Mouse (Mus musculus): Measurements from ENCODE around the gene Crb3. TPM values are rescaled to one million over a fixed set of nuclear protein-coding genes. Genes with fewer than 3 reads are reported as not detected.

Gene Crb3
- polyA plus RNA-seq (2015; fragmentation: Nextera tagmentation; extraction: Ambion mirVana), result 1.6 and 2.7 TPM in 2 replicates

DNA sequence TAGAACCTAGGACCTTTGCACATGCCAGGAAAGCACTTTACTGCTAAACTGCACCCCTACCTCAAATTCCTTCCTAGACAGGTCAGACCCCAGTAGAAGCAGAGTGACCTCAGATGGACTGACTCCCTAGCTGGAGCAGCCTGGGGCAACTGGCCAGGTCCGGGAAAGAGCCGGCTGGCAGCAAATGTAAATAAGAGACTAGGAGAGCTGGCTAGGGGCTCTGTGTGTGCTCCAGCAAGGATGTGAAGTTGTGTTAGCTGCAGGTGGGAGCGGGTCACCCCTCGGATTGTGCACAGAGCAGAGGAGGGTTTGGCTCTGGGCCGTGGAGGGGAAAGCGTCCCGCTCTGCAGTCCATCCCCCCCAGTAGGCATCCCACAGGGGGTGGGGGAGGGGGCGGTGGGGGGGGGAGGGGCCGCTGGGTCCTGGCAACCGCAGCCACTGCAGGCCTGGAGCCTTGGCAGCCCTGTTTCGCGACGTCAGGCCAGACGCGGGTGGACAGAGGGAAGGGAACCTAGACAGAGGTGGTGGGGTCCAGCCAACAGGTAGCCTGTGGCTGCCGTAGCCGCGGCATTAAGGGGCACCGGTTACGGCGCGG, at the start of gene Crb3:
Gene Crb3, plus strand, starts transcription at position 215 of the 595 bp plus-strand sequence.
- no peak for DNase-seq (ENCODE audit: low spot score)

DNA sequence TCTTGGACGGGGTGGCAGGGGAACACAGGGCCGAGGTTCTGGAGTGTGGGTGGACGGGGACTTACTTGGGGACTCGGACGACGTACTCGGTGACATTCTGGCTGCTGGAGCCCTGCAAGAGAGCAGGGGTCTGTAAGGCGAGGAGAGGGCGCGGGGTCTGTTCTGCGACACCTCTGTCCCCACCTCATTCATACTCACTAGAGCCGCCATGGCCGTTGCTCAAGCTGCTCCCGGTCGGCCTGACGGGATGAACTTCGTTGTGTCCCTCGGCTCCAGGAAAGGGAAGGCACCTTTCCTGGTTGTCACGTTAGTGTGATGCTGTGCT, 48.0 kb upstream of the Crb3 start:
- no peak for DNase-seq (ENCODE audit: low spot score)

DNA sequence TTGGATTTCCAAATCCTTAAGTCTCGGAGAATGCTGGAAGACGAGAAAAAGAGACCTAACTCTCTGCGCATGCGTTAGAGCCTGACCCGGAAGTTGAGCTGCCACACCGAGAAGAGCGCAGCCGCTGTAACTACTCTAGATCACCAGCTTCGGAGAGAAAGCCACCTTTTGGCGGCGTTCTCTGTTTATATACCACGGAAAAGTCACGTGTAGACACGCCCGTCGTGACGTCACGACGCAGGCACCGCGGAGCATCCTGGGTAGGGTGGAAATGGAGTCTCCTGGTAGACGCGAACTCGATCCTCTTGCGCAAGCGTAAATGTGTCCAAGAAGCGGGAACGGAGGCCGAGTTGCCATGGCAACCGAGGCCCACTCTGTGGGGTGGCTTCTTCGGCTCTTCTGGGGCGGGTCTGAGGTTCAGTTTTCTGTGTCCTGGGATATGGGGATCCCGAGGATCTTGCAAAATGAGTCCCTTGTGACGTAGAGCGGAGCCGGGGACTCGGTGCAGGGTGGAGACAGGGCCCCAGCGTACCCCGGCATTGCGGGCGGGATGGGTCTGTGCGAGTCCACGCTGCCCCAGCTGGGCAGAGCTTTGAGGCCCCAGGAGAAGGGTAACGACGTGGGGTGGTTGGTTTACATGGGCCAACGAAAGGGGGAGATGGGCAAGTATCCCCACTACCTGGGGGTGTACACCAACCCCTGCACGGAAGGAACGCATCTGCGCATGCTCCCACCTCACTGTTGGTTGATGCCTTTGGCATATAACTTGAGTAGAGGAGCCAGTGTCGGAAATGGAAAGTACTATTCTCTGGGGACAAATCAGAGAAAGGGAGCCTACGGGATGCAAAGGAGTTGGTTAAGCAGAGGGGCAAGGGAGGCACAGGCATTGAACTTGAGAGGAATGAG, 47.4 kb upstream of the Crb3 start, which contains the start of the genes Gtf2f1 and Gm17949:
Gene Gtf2f1, minus strand, starts transcription at position 53 of the 906 bp plus-strand sequence.
Gene Gm17949, plus strand, starts transcription at position 234 of the 906 bp plus-strand sequence.
- DNase-seq (ENCODE audit: low spot score), result peak; percentile 100

DNA sequence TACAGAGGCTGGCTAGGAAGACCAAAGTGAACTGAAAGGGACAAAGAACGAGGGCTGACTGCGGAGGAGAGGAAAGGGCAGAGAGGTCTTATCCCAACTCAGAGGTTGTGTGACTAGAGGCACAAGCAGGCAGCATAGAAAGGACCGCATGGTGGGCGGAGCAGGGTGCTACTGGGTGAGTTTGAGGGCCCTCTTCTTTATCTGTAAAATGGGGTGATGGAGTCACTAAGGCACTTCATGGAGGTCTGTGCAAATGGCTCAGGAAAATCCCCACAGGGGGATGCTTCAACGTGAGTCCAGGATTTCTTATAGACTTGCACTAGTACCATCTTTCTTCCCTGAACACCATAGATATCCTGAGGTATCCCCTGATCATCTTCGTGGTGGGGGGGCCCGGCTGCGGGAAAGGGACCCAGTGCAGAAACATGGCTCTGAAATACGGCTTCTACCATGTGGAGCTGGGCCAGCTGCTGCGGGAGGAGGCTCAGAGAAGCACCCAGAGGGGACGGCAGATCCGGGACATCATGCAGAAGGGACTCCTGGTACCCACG, 46.6 kb upstream of the Crb3 start:
- no peak for DNase-seq (ENCODE audit: low spot score)

DNA sequence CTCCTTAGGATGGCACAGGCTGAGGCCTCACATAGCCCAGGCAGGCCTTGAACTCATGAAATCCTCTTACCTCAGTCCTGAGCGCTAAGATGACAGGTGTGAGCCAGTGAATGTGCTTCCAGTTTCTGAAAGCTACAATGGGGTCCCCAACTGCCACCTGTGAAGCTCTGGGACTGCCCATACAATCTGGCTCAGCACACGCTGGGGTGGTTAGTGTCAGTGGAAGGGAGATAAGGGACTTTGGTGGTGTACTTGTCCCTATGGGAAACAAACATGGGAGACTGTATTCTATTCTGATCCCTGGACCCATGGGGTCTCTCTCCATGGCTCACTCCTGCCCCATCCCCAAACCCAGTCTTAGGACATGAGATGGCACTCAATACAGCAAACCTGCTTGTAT, 39.2 kb upstream of the Crb3 start:
- no peak for DNase-seq (ENCODE audit: low spot score)

DNA sequence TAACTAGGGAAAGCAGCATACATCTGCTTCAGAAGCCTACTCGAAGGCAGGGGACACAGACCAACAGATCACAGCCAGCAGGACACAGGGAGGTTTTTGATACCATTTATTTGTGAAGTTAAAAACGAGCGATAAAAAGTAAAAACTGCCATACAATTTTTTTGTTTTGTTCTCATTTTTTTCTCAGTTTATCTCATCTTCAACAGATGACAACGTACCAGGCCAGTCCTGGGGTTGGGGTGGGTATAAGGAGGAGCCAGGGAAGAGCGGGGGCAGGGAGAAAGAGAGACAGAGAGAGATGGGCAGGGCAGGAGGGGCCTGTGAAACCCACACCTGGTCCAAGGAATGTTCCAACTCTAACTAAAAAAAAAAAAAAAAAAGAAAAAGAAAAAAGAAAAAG, 37.9 kb upstream of the Crb3 start:
- DNase-seq (ENCODE audit: low spot score), result no peak

DNA sequence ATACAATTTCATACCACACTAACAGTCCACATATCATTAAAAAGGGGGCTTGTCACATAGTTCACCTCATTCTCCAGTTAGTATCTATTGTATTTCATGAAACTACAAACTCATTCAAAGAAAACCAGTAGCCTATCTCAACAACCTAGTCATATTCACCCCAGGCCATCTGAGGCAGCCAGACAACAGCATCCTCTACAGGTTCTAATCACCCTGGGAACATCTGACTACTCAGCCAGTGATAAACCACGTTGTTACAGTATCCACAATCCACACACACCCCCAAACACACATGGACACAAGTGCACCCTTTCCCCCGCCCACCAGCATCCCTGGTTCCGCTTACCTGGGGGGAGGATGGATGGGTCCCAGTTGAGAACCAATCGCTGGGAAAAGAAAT, 31.4 kb upstream of the Crb3 start:
- no peak for DNase-seq (ENCODE audit: low spot score)

DNA sequence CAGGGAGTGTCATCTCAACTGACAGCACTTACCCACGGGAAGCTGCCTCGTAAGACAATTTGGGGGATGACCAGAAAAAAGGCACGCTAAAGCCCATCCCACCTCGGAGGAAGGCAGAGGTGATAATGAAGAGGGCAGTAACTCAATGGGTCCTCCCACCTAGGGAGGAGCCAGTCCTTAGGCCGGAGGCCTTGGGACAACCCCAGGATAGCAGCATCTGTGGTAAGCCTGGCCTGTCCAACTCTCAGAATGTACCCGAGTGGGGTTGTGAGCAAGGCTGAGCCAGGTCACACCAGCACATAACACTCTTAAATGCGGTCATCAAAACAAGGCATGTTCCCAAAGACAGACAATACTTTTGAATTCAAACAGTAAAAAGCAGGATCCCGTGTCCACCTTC, 29.2 kb upstream of the Crb3 start:
- DNase-seq (ENCODE audit: low spot score), result no peak

DNA sequence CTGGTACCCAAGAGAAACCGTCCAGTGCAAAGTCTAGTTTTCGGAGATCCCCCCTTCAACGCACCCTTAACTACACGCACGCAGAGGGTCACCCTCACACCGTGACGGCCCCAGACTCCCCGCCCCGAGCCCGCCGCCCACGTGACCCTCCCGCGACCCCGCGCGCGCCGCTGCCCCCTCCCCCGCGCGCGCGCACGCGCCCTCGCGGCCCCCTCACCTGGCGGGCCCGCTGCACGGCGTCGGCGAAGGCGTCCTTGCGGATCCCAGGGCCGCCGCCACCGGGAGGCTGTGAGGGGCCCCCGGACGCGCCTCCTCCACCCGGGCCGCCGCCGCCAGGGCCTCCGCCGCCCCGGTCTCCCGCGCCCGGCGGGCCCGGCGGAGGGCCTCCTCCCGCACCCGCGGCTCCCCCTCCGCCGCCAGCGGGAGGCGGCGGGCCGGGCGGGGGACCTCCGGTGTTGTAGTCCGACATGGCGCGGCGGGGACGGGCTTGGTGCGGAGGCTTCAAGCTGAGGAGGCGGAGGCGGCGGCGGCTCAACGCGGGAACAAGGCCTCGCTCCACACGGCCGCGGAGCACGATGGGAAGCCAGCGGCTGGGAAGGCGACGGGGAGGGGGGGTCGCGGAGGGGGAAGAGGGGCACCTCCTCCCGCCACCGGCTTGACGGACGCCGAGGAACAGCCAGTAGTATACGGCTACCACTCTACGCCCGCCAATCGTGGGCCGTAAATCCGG, 27.8 kb upstream of the Crb3 start, which contains the start of gene Khsrp:
Gene Khsrp, minus strand, starts transcription at position 592 of the 730 bp plus-strand sequence.
- DNase-seq (ENCODE audit: low spot score), result peak; percentile 63

DNA sequence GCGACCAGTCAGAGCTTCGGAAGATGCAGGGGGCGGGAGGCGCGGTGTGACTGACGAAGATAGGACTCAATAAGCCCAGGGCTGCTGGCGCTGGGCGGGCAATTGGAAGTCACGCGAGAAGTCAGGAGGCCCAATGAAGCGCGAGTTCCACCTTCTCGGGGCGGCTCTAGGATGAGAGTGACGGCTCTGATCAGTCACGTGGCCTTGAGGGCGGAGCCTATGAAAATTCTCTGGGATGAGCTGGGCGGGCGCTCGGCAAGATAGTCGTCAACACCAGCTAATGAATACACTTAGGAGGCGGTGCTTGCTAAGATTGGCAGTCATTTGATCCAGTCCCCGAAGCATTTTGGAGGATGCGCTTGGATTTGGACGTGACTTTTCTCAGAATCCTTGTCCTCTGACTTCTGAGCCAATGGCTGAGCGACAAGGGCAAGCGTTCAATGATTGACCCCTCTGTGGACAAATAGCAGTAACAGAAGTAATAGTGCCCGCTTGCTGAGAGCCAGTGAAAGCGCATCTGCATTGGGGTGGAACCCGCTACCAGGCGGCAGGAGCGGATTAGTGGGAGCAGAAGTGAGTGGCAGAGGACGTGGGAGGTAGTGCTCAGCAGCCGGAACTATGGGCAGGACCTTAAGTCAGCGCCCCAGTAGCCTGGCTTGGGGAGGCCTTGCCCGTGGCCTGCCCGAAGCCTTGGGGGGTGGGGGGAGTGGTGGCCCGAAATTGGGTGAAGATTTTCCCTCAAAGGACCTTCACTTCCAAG, 27.1 kb upstream of the Crb3 start:
- DNase-seq (ENCODE audit: low spot score), result peak; percentile 100

DNA sequence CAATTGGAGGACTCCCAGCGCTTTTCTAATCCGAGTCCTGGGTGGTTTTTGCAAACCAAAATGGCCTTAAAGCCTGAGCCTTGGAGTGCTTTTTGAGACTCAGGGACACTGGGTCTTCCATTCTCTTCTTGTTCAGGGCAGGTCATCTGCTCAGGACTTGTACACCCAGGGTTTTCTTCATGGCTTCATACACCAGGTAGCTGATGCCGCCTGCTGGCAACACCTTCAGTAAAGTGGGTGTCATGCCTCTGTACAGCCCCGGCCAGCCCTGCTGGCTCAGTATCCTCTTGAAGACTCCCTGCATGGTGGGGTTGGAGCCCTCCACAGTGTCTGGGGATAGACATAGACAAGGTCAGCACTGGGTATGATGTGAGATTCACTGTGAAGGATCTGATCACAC, 26.1 kb upstream of the Crb3 start:
- no peak for DNase-seq (ENCODE audit: low spot score)

DNA sequence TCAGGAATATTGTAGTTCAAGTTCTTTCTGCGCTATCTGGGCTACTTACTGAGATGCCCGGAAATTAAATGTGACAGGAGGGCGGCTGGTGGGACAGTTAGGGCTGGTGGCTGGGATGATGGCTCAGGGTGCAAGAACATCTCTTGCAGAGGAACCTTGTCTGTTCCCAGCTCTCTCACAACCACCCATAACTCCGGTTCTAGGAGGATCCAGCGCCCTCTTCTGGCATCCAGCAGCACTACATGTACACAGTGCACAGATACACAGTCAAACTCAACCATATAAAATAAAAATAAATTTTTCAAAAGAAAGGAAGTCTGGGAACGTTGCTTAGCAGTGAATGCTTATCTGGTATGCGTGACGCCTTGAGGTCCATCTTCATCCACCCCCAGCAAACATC, 19.9 kb upstream of the Crb3 start:
- DNase-seq (ENCODE audit: low spot score), result no peak

DNA sequence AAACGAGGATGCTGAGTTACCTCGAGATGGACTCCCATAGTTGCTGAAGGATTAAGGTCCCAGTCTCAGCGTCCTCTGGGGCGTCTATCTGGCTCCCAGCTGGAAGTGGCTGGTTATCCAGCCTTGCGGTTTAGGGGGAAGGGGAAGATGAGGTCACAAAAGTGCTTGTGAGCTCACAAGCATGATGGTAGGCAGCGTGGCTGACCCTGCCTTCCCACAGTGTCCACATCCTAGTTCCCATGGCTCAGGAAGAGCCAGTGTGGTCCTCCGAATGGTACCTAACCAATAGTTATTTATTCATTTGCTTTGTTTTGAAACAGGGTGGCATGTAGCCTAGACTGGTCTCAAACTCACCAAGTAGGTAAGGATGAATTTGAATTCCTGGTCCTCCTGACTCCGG, 17.4 kb upstream of the Crb3 start, which contains the start of gene Slc25a41:
Gene Slc25a41, minus strand, starts transcription at position 101 of the 400 bp plus-strand sequence.
- DNase-seq (ENCODE audit: low spot score), result no peak

DNA sequence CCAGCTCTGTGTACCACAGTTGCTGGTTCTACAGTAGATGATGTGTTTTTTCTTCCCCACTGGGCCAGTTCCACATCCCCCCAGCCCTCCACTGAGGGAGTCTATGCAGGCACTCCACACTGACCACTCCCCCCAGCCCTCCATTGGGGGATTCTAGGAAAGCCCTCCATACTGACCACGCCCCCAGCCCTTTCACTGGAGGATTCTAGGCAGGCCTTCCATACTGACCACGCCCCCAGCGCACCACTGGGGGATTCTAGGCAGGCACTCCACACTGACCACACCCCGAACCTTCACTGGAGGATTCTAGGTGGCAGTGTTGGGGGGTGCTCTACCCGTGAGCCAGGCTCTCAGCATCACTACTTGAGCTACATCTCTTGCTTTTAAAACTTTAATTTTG, 11.5 kb upstream of the Crb3 start:
- no peak for DNase-seq (ENCODE audit: low spot score)

DNA sequence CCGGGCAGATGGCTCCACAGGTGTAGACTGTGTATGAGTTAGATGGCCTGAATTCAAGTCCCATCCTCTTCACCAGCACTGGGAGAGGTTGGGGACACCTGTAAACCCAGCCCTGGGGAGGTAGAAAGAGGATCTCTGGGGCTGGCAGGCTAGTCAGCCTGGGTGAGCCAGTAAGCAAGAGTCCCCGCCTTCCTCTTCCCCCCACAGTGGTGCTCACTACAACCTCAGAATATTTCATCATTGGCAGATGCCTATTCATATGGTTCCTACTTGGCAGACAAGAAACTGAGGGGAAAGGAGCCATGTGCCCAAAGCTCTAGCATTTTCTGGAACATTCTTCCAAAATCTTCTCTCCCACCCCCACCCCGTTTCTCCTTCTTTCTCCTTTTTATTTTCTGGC, 10.1 kb upstream of the Crb3 start:
- no peak for DNase-seq (ENCODE audit: low spot score)

DNA sequence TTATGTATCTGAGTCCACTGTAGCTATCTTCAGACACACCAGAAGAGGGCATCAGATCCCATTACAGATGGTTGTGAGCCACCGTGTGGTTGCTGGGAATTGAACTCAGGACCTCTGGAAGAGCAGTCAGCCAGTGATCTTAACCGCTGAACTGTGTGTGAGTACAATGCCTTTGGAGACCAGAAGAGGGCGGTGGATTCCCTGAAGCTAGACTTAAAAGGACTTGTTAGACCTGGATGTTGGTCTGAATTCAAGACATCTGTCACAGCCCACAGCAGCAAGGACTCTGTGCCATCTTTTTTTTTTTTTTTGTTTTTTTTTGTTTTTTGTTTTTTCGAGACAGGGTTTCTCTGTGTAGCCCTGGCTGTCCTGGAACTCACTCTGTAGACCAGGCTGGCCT, 7.2 kb upstream of the Crb3 start:
- DNase-seq (ENCODE audit: low spot score), result peak; percentile 59

DNA sequence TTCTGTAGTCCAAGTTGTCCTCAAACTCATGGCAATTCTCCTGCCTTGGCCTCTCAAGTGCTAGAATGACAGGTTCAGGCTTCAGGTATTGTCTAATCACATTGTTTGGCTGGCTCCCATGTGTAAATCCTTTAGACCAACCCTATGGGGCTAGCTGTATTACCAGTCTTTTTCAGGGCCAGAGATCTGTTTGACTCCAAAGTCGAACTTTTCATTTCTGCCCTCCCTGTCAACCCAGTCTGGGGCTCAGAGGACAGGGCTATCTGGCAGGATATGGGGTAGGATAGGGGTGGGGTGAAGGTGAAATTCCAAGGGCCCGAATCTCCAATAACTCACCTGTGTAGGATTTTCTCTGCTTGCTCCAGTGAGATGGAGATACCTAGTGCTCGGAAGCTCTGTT, 2.7 kb upstream of the Crb3 start:
- DNase-seq (ENCODE audit: low spot score), result no peak

DNA sequence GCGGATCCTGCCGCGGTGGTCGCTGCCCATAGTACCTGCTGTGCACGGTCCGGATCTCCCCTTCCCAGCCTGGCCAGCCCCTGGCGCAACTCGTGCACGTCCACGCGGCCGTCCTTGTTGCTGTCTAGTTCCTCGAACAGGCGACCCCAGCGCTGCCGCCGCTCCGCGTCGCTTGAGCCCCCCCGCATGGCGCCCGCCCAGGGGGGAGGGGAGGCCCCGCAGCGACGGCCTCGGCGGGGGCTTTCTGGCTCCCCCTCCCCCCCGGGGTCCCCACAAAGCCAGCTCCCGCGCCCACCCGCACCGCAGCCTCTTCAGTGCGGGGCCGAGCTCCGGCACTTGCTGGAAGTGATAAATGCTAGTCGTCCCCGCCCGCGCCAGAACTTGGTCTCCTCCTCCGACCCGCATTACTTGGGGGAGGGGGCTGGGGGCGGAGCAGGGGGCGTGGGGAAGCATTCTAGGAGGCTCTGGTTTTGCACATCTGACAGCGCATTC, 627 bp downstream of the Crb3 start, which contains the start of gene Slc25a23:
Gene Slc25a23, minus strand, starts transcription at position 378 of the 492 bp plus-strand sequence.
- DNase-seq (ENCODE audit: low spot score), result peak; percentile 81

DNA sequence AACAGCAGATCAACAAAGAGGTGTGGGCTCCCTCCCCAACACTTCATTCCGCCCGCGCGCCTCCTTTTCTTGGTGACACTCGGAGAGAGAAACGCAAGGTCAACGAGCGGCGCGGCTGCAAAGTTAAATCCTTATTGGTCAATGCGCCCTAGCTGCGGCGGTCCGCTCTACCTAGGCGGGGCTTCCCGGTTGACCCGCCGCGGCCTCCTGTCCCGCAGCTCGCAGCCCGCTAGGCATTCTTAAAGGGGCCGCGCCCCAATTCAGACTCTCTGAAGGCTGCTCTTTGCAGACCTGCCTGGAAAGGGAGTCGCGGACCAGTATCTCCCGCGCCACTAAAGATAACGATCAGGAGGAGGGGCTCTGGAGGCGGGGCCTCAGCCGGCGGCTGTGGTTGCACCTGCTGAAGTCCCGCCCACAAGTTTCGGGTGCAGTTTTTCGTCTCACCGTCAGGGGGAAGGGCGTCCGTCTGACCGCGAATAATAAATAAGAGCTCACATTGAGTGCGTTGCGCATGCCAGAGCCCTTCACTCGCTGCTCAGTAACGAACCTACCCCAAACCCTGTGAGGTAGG, 1.4 kb downstream of the Crb3 start:
- peak; percentile 96 for DNase-seq (ENCODE audit: low spot score)

DNA sequence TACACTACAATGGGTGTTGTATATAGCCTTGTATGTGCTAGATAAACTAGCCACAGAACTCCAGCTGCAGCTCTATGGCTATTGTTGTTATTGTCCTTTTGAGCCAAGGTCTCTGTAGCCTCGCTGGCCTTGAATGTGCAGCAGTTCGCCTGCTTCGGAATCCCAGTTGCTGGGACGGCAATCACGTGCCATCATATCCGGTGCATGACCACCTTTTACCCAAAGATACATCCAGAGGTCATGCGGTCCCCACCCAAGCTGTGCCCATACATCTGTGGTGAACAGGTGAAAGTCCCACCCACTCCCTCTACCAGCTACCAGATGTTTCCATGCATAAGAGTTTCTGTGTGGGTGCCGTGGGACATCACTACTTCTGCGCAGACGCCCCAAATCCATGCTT, 2.2 kb downstream of the Crb3 start:
- peak; percentile 37 for DNase-seq (ENCODE audit: low spot score)
